Mouse (Mus musculus) midbrain, embryonic 13.5 days (tissue): ENCODE measurements at regions not wholly inside any gene's neighbourhood (a gene's known extent, or its start where the extent isn't known, plus 50 kb on each side); places are given as distances from the start of the nearest gene placed in this dataset.

Experiments used
- ATAC-seq: fragments of 200-750 bp; cut with Nextera tagmentation; 2 replicates; pipeline ENCODE4 v1.8.0; 2017; ENCODE audit warnings: mild to moderate bottlenecking, moderate TSS enrichment, moderate library complexity
- H3K27ac ChIP-seq: fragments of 300-500 bp; sonication (generic); 2 replicates; pipeline ENCODE4 v1.5.1; 2015; ENCODE audit warnings: inconsistent platforms, mild to moderate bottlenecking, moderate library complexity
- H3K27me3 ChIP-seq: fragments of 300-500 bp; sonication (generic); 2 replicates; pipeline ENCODE4 v1.6.1; 2015; ENCODE audit warnings: mild to moderate bottlenecking, inconsistent platforms
- H3K36me3 ChIP-seq: fragments of 300-500 bp; sonication (generic); 2 replicates; pipeline ENCODE4 v1.6.1; 2015; ENCODE audit warnings: mild to moderate bottlenecking, inconsistent platforms
- H3K4me1 ChIP-seq: fragments of 300-500 bp; sonication (generic); replicated peaks from 2 replicates; pipeline ENCODE4 v1.6.1; 2015; ENCODE audit warnings: inconsistent platforms
- H3K4me2 ChIP-seq: fragments of 300-500 bp; sonication (generic); replicated peaks from 2 replicates; pipeline ENCODE4 v1.6.1; 2015; ENCODE audit warnings: moderate library complexity, mild to moderate bottlenecking, inconsistent platforms
- H3K4me3 ChIP-seq: fragments of 300-500 bp; sonication (generic); replicated peaks from 2 replicates; pipeline ENCODE4 v1.5.1; 2015; ENCODE audit warnings: mild to moderate bottlenecking, inconsistent platforms
- H3K9ac ChIP-seq: fragments of 300-500 bp; sonication (generic); replicated peaks from 2 replicates; pipeline ENCODE4 v1.6.1; 2015; ENCODE audit warnings: mild to moderate bottlenecking, inconsistent platforms
- H3K9me3 ChIP-seq: fragments of 300-500 bp; sonication (generic); 2 replicates; pipeline ENCODE4 v1.6.1; 2016; ENCODE audit warnings: mild to moderate bottlenecking, inconsistent platforms
- WGBS: fragments of 180-500 bp; shearing (Covaris S2); methylation state at CpG from one replicate; pipeline ENCODE4 v1.1.7; 2015; 5-methylcytosine and 5-hydroxymethylcytosine counted together

DNA sequence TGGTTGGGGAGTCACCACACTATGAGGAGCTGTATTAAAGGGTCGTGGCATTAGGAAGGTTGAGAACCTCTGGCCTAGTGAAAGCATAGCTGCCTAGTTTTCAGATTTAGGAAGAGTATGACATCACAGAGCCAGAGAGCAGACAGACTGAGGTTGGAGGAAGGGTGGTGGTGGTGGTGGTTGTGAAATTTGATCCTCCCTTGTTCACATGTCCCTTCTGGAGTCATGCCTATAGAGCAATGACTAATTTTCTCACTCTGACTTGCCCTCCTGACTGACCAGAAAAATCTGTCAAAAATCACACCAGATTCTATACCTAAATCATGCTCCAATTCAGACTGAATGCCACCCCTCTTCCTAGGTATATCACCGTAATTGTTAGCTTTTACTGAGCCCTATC is 166.2 kb downstream of the Pah start:
- no peak for ATAC-seq
- WGBS: 86% methylated on average over 2 of the region's 2 CpGs
- H3K27ac ChIP-seq: no peak overlapping the region
- H3K4me1 ChIP-seq: no peaks in the 10 kb centered on the region
- no peaks in the 10 kb centered on the region for H3K27me3 ChIP-seq
- H3K4me3 ChIP-seq: no peak overlapping the region
- no peaks in the 10 kb centered on the region for H3K36me3 ChIP-seq
- H3K9ac ChIP-seq: no peak overlapping the region
- no peak overlapping the region for H3K4me2 ChIP-seq
- no peaks in the 10 kb centered on the region for H3K9me3 ChIP-seq

- Histone ChIP-seq H3K27ac (no peak overlapping the region), H3K4me3 (no peak overlapping the region), H3K36me3 (no peaks in the 10 kb centered on the region), H3K9ac (no peak overlapping the region), H3K9me3 (no peaks in the 10 kb centered on the region), H3K4me1 (no peaks in the 10 kb centered on the region), H3K4me2 (no peak overlapping the region), H3K27me3 (no peaks in the 10 kb centered on the region)
- ATAC-seq: no peak
Measured at GRCm38 (mm10) chr10:87690831-87691230, 167.2 kb upstream of the Igf1 start.

GRCm38 (mm10) chr10:87696485-87696884 is 161.6 kb upstream of the Igf1 start:
- Histone ChIP-seq H3K4me2 (no peak overlapping the region), H3K9ac (no peak overlapping the region), H3K4me3 (no peak overlapping the region), H3K27me3 (no peaks in the 10 kb centered on the region), H3K4me1 (no peaks in the 10 kb centered on the region), H3K9me3 (no peaks in the 10 kb centered on the region), H3K36me3 (no peaks in the 10 kb centered on the region), H3K27ac (no peak overlapping the region)
- ATAC-seq: no peak
- WGBS: 80% methylated on average over 4 of the region's 4 CpGs

GRCm38 (mm10) chr10:87711209-87711608 is 146.9 kb upstream of the Igf1 start:
- no peak overlapping the region for H3K4me2 ChIP-seq
- 87% methylated on average over 4 of the region's 4 CpGs for WGBS
- no peaks in the 10 kb centered on the region for H3K9me3 ChIP-seq
- H3K27ac ChIP-seq: no peak overlapping the region
- no peak overlapping the region for H3K9ac ChIP-seq
- no peaks in the 10 kb centered on the region for H3K36me3 ChIP-seq
- H3K4me3 ChIP-seq: no peak overlapping the region
- H3K4me1 ChIP-seq: peaks cover 5% of the 10 kb centered on the region; the same call in 1 of the 2 replicates
- H3K27me3 ChIP-seq: no peaks in the 10 kb centered on the region
- no peak for ATAC-seq

- no peaks in the 10 kb centered on the region for H3K27me3 ChIP-seq
- no peak for ATAC-seq
- no peak overlapping the region for H3K4me2 ChIP-seq
- no peaks in the 10 kb centered on the region for H3K36me3 ChIP-seq
- H3K27ac ChIP-seq: no peak overlapping the region
- no peak overlapping the region for H3K4me3 ChIP-seq
- H3K4me1 ChIP-seq: peaks cover 5% of the 10 kb centered on the region; the same call in 1 of the 2 replicates
- H3K9me3 ChIP-seq: no peaks in the 10 kb centered on the region
- WGBS: 71% methylated on average over 3 of the region's 3 CpGs
- H3K9ac ChIP-seq: no peak overlapping the region
Measured at GRCm38 (mm10) chr10:87711798-87712197, 146.3 kb upstream of the Igf1 start.

- Histone ChIP-seq H3K27me3 (no peaks in the 10 kb centered on the region), H3K36me3 (no peaks in the 10 kb centered on the region), H3K4me1 (no peaks in the 10 kb centered on the region), H3K9me3 (no peaks in the 10 kb centered on the region), H3K4me3 (no peak overlapping the region), H3K9ac (no peak overlapping the region), H3K4me2 (no peak overlapping the region), H3K27ac (no peak overlapping the region)
- 89% methylated on average over 6 of the region's 6 CpGs for WGBS
- no peak for ATAC-seq
Measured at GRCm38 (mm10) chr10:87715874-87716600, 142.0 kb upstream of the Igf1 start.

DNA sequence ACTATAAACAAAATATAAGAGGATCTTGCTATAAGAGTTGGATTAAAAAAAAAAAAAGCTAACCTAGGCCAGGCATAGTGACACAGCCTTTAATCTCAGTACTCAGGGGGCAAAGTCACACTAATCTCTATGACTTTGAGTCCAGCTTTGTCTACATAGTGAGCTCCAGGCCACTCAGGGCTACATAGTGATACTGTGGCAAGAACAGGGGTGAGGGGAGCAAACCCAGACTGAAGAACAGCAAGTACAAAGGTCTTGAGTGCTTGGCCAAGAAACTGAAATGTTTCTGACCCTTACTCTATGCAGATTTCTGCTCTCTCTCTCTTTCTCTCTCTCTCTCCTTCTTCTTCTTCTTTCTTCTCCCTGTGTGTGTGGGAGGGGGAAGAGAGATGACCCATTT is 140.9 kb upstream of the Igf1 start:
- no peak overlapping the region for H3K4me3 ChIP-seq
- H3K36me3 ChIP-seq: no peaks in the 10 kb centered on the region
- ATAC-seq: no peak
- H3K4me1 ChIP-seq: no peaks in the 10 kb centered on the region
- H3K9ac ChIP-seq: no peak overlapping the region
- no peak overlapping the region for H3K27ac ChIP-seq
- H3K27me3 ChIP-seq: no peaks in the 10 kb centered on the region
- no peaks in the 10 kb centered on the region for H3K9me3 ChIP-seq
- no peak overlapping the region for H3K4me2 ChIP-seq

DNA sequence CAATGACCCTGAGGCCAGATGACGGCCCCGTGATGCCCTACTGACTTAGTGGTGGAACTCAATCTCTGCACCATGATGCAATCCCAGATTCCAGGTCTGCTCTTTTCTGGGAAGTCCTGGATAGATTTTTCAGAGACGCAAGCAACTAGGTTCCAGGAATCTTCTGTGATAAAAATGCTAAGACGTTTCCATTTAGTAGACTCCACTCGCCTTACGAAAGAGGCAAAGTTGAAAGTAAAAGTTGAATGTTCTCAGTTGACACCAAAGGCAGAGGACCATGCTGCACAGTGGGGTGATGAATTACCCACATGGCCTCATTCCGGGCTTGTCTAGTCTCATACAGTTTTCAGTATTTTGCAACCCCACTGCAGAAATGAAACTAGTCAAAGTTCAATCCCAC is 139.6 kb upstream of the Igf1 start:
- H3K27me3 ChIP-seq: no peaks in the 10 kb centered on the region
- H3K4me3 ChIP-seq: no peak overlapping the region
- 94% methylated on average over 7 of the region's 7 CpGs for WGBS
- no peak overlapping the region for H3K27ac ChIP-seq
- no peaks in the 10 kb centered on the region for H3K4me1 ChIP-seq
- H3K4me2 ChIP-seq: no peak overlapping the region
- no peak overlapping the region for H3K9ac ChIP-seq
- H3K9me3 ChIP-seq: no peaks in the 10 kb centered on the region
- ATAC-seq: no peak
- H3K36me3 ChIP-seq: no peaks in the 10 kb centered on the region

- Histone ChIP-seq H3K4me2 (no peak overlapping the region), H3K27ac (no peak overlapping the region), H3K9ac (no peak overlapping the region), H3K9me3 (no peaks in the 10 kb centered on the region), H3K4me1 (no peaks in the 10 kb centered on the region), H3K36me3 (no peaks in the 10 kb centered on the region), H3K4me3 (no peak overlapping the region), H3K27me3 (no peaks in the 10 kb centered on the region)
- ATAC-seq: no peak
Measured at GRCm38 (mm10) chr10:87719978-87720377, 138.1 kb upstream of the Igf1 start.

GRCm38 (mm10) chr10:87722244-87722643 is 135.8 kb upstream of the Igf1 start:
- Histone ChIP-seq H3K36me3 (no peaks in the 10 kb centered on the region), H3K27ac (no peak overlapping the region), H3K9ac (no peak overlapping the region), H3K4me1 (no peaks in the 10 kb centered on the region), H3K4me3 (no peak overlapping the region), H3K9me3 (no peaks in the 10 kb centered on the region), H3K27me3 (no peaks in the 10 kb centered on the region), H3K4me2 (no peak overlapping the region)
- no peak for ATAC-seq
- WGBS: 82% methylated on average over 3 of the region's 3 CpGs

DNA sequence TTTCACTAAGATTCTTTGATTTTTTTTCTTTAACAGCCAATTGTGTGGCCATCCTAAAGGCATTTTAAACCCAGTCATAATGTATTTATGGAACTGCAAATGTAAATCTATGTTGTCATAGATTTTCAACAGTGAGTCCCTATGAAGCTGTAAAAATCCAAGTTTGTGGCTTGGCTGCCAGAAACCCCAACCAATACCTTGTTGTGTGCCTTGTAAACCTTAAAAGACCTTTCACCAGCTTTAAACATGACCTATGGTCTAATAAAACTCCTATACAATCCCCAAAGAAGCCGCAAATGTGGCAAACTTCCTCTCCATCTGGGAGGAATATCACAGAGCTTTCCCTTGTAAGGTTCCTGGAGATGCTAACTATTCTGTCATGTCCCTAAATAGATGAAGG is 125.4 kb upstream of the Igf1 start:
- no peak overlapping the region for H3K9ac ChIP-seq
- H3K27ac ChIP-seq: no peak overlapping the region
- H3K27me3 ChIP-seq: no peaks in the 10 kb centered on the region
- WGBS: 98% methylated on average over 1 of the region's 1 CpGs
- no peak for ATAC-seq
- H3K9me3 ChIP-seq: no peaks in the 10 kb centered on the region
- no peak overlapping the region for H3K4me3 ChIP-seq
- H3K4me2 ChIP-seq: no peak overlapping the region
- H3K36me3 ChIP-seq: no peaks in the 10 kb centered on the region
- no peaks in the 10 kb centered on the region for H3K4me1 ChIP-seq

- Histone ChIP-seq H3K36me3 (no peaks in the 10 kb centered on the region), H3K9me3 (no peaks in the 10 kb centered on the region), H3K27me3 (no peaks in the 10 kb centered on the region), H3K4me1 (no peaks in the 10 kb centered on the region), H3K4me3 (no peak overlapping the region), H3K9ac (no peak overlapping the region), H3K4me2 (no peak overlapping the region), H3K27ac (no peak overlapping the region)
- ATAC-seq: no peak
- 88% methylated on average over 7 of the region's 7 CpGs for WGBS
Measured at GRCm38 (mm10) chr10:87733241-87733640, 124.8 kb upstream of the Igf1 start.

DNA sequence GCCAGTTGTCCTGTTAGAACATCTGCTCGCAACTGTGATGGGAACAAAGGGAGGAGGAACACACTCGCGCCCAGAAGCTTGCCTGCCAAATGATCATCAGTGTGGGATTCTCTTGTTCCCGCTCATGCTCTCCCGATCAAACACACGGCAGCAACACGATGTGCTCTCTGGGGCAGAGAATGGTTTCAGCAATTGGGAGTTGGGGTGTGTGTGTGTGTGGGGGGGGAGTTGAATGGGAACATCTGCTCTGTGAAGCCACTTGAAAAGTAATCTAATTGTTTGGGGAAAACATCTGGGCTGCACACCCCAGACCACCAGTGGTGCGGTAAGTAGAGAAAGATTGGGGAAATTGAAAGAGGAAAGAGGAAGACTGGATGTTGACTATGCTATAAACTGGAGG is 117.7 kb upstream of the Igf1 start:
- Histone ChIP-seq H3K4me1 (no peaks in the 10 kb centered on the region), H3K9ac (no peak overlapping the region), H3K4me2 (no peak overlapping the region), H3K27me3 (no peaks in the 10 kb centered on the region), H3K9me3 (no peaks in the 10 kb centered on the region), H3K27ac (no peak overlapping the region), H3K4me3 (no peak overlapping the region), H3K36me3 (no peaks in the 10 kb centered on the region)
- 76% methylated on average over 8 of the region's 8 CpGs for WGBS
- no peak for ATAC-seq
